Mouse (Mus musculus): ENCODE results near the gene Spata1. TPM values are rescaled to one million over a fixed set of nuclear protein-coding genes. Genes with fewer than 3 reads are reported as not detected.

The Spata1 gene
- polyA plus RNA-seq, 2 experiments, result 6.4 to 13.8 TPM

DNA sequence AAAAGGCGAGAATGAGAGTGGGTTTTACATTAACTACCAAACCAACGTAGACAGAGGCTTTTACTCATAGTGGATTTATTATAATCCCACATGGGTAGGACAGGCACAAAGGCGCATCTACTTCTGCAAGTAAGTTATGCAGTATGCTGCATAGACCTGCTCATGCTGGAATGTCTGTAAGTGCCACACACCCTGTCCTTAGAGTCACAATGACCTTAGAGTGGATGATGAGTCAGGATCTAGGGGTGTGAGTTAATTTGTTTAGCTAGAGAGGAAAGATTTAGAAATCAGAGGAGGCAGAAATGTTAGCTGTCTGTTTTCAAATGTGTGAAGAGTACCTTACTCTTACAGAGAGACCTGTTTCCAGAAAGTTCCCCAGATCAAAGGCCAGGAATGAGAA lies 52.0 kb downstream of the Spata1 start:
- whole genome bisulfite sequencing, result 81% methylated on average over 3 of the region's 3 CpGs
- ATAC-seq (ENCODE audit: low FRiP score, low read depth), result no peak
- no peaks in the 10 kb centered on the region for H3K4me1 ChIP-seq (ENCODE audit: control insufficient read depth, insufficient read depth, low read length)
- H3K9me3 ChIP-seq (ENCODE audit: control insufficient read depth, low read length), result no peaks in the 10 kb centered on the region
- H3K9ac ChIP-seq (ENCODE audit: low read depth, low read length, severe bottlenecking), result no peak overlapping the region
- DNase-seq (ENCODE audit: low spot score), result no peak
- no peak for TF ChIP-seq POLR2A (IDR thresholded peaks at IDR 0.05; ENCODE audit: borderline replicate concordance, extremely low read depth, insufficient read depth, insufficient read length)
- no peak overlapping the region for H3K4me2 ChIP-seq (replicated peaks; ENCODE audit: low read depth, low read length, severe bottlenecking)
- H3K36me3 ChIP-seq (ENCODE audit: control insufficient read depth, insufficient read depth, low read length), result 0 out of 2 replicates have a peak, but pooled peaks cover 4% of the 10 kb centered on the region
- H3K27ac ChIP-seq (replicated peaks; ENCODE audit: low read depth, low read length), result no peak overlapping the region
- H3K4me3 ChIP-seq (replicated peaks; ENCODE audit: low read length), result no peak overlapping the region
- no peaks in the 10 kb centered on the region for H3K27me3 ChIP-seq (ENCODE audit: control insufficient read depth, insufficient read depth, low read length)

DNA sequence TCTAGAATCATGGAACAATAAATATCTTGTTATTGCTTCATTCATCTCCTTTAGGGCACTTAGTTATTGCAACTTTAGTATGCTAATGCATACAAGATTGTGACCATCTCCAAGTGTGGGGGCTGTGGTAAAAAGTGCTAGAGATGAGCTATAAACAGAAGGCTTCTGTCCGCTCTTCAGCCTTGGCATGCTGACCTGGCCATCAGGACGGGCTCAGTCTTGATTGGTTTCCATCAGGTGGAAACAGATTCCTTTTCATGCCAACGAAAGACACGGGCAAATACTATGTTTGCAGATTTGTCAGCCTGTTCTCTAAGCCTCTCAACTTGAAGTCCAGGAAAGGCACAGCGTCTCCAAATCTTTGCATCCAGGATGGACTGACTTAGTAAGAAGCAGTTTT lies 52.4 kb downstream of the Spata1 start:
- Histone ChIP-seq H3K4me3 (replicated peaks; ENCODE audit: low read length) (no peak overlapping the region), H3K9ac (ENCODE audit: low read depth, low read length, severe bottlenecking) (no peak overlapping the region), H3K27ac (replicated peaks; ENCODE audit: low read depth, low read length) (no peak overlapping the region), H3K9me3 (ENCODE audit: control insufficient read depth, low read length) (no peaks in the 10 kb centered on the region), H3K4me2 (replicated peaks; ENCODE audit: low read depth, low read length, severe bottlenecking) (no peak overlapping the region), H3K36me3 (ENCODE audit: control insufficient read depth, insufficient read depth, low read length) (0 out of 2 replicates have a peak, but pooled peaks cover 4% of the 10 kb centered on the region), H3K4me1 (ENCODE audit: control insufficient read depth, insufficient read depth, low read length) (no peaks in the 10 kb centered on the region), H3K27me3 (ENCODE audit: control insufficient read depth, insufficient read depth, low read length) (no peaks in the 10 kb centered on the region)
- 85% methylated on average over 5 of the region's 5 CpGs for WGBS
- DNase-seq (ENCODE audit: low spot score) (no peak), ATAC-seq (ENCODE audit: low FRiP score, low read depth) (no peak)
- TF ChIP-seq POLR2A (IDR thresholded peaks at IDR 0.05; ENCODE audit: borderline replicate concordance, extremely low read depth, insufficient read depth, insufficient read length), result no peak

DNA sequence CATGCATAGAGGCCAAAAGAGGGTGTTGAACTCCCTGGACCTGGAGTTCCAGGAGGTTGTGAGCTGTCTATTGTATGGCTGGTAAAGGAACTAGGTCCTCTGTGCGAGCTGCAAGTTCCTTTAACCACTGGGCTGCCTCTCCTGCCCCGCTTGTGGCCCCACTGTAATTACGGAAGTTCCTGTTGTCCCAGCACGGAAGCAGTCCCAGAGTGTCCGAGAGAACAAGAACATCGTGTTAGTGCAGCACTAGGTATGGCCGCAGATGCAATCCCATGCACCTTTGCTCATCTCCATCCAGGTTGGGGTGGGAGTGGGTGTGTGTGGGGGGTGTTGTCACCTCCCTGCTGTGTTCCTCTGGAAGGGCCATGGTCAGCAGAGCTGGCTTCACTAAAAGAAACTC lies 54.7 kb downstream of the Spata1 start:
- H3K4me3 ChIP-seq (replicated peaks; ENCODE audit: low read length), result no peak overlapping the region
- no peak overlapping the region for H3K4me2 ChIP-seq (replicated peaks; ENCODE audit: low read depth, low read length, severe bottlenecking)
- 88% methylated on average over 7 of the region's 7 CpGs for WGBS
- H3K9ac ChIP-seq (ENCODE audit: low read depth, low read length, severe bottlenecking), result no peak overlapping the region
- H3K36me3 ChIP-seq (ENCODE audit: control insufficient read depth, insufficient read depth, low read length), result peaks cover 4% of the 10 kb centered on the region; the same call in 1 of the 2 replicates
- no peak for TF ChIP-seq POLR2A (IDR thresholded peaks at IDR 0.05; ENCODE audit: borderline replicate concordance, extremely low read depth, insufficient read depth, insufficient read length)
- no peaks in the 10 kb centered on the region for H3K27me3 ChIP-seq (ENCODE audit: control insufficient read depth, insufficient read depth, low read length)
- ATAC-seq (ENCODE audit: low FRiP score, low read depth), result no peak
- no peak overlapping the region for H3K27ac ChIP-seq (replicated peaks; ENCODE audit: low read depth, low read length)
- H3K9me3 ChIP-seq (ENCODE audit: control insufficient read depth, low read length), result no peaks in the 10 kb centered on the region
- H3K4me1 ChIP-seq (ENCODE audit: control insufficient read depth, insufficient read depth, low read length), result no peaks in the 10 kb centered on the region
- no peak for DNase-seq (ENCODE audit: low spot score)

DNA sequence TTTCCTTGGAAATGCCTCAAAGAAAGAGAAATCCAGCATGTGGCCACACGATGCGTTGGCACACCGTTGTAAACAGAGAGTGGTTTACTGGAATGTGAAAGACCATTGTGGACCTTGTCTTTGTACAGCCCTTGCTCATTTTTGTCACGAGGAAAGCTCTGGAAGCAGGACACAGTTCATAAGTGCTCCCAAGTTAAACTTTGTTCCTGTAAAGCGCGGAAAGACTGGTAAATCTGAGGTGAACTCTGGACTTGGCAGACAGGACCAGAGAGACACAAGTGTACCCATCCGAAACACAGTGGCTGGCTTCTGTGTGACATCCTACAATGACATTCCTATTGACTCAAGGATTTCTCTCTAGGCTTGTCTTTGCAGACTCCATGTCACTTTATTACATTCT lies 56.2 kb downstream of the Spata1 start:
- no peaks in the 10 kb centered on the region for H3K27me3 ChIP-seq (ENCODE audit: control insufficient read depth, insufficient read depth, low read length)
- DNase-seq (ENCODE audit: low spot score), result no peak
- H3K9ac ChIP-seq (ENCODE audit: low read depth, low read length, severe bottlenecking), result no peak overlapping the region
- H3K27ac ChIP-seq (replicated peaks; ENCODE audit: low read depth, low read length), result no peak overlapping the region
- TF ChIP-seq POLR2A (IDR thresholded peaks at IDR 0.05; ENCODE audit: borderline replicate concordance, extremely low read depth, insufficient read depth, insufficient read length), result no peak
- 79% methylated on average over 7 of the region's 7 CpGs for WGBS
- H3K9me3 ChIP-seq (ENCODE audit: control insufficient read depth, low read length), result no peaks in the 10 kb centered on the region
- no peaks in the 10 kb centered on the region for H3K4me1 ChIP-seq (ENCODE audit: control insufficient read depth, insufficient read depth, low read length)
- peaks cover 10% of the 10 kb centered on the region; the same call in 1 of the 2 replicates for H3K36me3 ChIP-seq (ENCODE audit: control insufficient read depth, insufficient read depth, low read length)
- no peak overlapping the region for H3K4me3 ChIP-seq (replicated peaks; ENCODE audit: low read length)
- H3K4me2 ChIP-seq (replicated peaks; ENCODE audit: low read depth, low read length, severe bottlenecking), result no peak overlapping the region
- no peak for ATAC-seq (ENCODE audit: low FRiP score, low read depth)

DNA sequence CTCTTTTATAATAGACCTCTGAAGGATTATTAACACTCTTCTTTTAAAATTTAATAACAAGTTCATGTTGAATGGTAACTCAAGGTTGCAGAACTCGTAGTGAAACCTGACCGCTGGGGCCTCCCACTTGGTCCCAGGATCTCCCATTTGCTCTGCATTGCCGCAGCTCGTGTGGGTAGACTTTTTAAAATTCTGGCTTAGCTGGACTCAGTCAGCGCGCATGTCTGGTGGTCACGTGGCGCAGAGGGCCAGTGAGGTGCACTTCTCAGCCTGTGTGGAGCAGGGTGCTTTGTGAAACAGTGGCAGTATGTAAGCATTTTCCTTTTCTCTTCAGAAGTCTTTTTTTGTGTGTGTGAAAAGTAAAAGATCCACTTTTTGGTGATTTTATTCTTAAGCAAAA lies 56.6 kb downstream of the Spata1 start:
- H3K9ac ChIP-seq (ENCODE audit: low read depth, low read length, severe bottlenecking), result no peak overlapping the region
- no peak for TF ChIP-seq POLR2A (IDR thresholded peaks at IDR 0.05; ENCODE audit: borderline replicate concordance, extremely low read depth, insufficient read depth, insufficient read length)
- no peak overlapping the region for H3K4me3 ChIP-seq (replicated peaks; ENCODE audit: low read length)
- WGBS, result 74% methylated on average over 8 of the region's 8 CpGs
- H3K27ac ChIP-seq (replicated peaks; ENCODE audit: low read depth, low read length), result no peak overlapping the region
- no peak overlapping the region for H3K4me2 ChIP-seq (replicated peaks; ENCODE audit: low read depth, low read length, severe bottlenecking)
- peaks cover 10% of the 10 kb centered on the region; the same call in 1 of the 2 replicates for H3K36me3 ChIP-seq (ENCODE audit: control insufficient read depth, insufficient read depth, low read length)
- H3K4me1 ChIP-seq (ENCODE audit: control insufficient read depth, insufficient read depth, low read length), result no peaks in the 10 kb centered on the region
- H3K9me3 ChIP-seq (ENCODE audit: control insufficient read depth, low read length), result no peaks in the 10 kb centered on the region
- ATAC-seq (ENCODE audit: low FRiP score, low read depth) (no peak), DNase-seq (ENCODE audit: low spot score) (no peak)
- H3K27me3 ChIP-seq (ENCODE audit: control insufficient read depth, insufficient read depth, low read length), result no peaks in the 10 kb centered on the region

DNA sequence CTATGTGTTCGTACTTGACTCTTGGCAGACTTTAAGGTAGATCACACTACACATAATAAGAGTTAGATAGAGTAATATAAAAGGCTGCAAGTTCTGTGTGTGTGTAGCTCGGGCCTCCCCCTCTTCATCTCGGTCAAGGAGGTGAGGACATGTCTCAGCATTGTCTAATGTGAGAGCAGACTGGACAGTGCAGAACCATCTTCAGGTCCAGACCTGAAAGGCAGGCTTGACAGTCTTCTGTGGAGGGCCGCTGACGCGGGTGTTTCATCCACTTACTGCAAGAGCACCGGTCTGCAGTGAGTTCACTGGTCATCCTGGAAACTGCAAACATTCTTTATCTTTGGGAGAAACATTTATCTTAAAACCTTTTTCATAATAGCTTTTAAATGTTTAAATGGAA lies 57.1 kb downstream of the Spata1 start:
- ATAC-seq (ENCODE audit: low FRiP score, low read depth), result no peak
- Histone ChIP-seq H3K4me1 (ENCODE audit: control insufficient read depth, insufficient read depth, low read length) (no peaks in the 10 kb centered on the region), H3K36me3 (ENCODE audit: control insufficient read depth, insufficient read depth, low read length) (peaks cover 14% of the 10 kb centered on the region; the same call in 1 of the 2 replicates), H3K9me3 (ENCODE audit: control insufficient read depth, low read length) (no peaks in the 10 kb centered on the region), H3K9ac (ENCODE audit: low read depth, low read length, severe bottlenecking) (no peak overlapping the region), H3K4me3 (replicated peaks; ENCODE audit: low read length) (no peak overlapping the region), H3K27me3 (ENCODE audit: control insufficient read depth, insufficient read depth, low read length) (no peaks in the 10 kb centered on the region), H3K4me2 (replicated peaks; ENCODE audit: low read depth, low read length, severe bottlenecking) (no peak overlapping the region), H3K27ac (replicated peaks; ENCODE audit: low read depth, low read length) (no peak overlapping the region)
- DNase-seq (ENCODE audit: low spot score), result no peak
- WGBS, result 85% methylated on average over 7 of the region's 7 CpGs
- TF ChIP-seq POLR2A (IDR thresholded peaks at IDR 0.05; ENCODE audit: borderline replicate concordance, extremely low read depth, insufficient read depth, insufficient read length), result no peak
